Comparison of ENCODE assay signal across 9 mouse cellular contexts in genomic region chr10:92164991-92165390, GRCm38 (mm10).
DNase-seq lines count a peak whose midpoint lies in the region; ATAC-seq lines count a peak whose summit lies in the region.
"Had no signal": no experiment of that assay in that cellular context is flagged by ENCODE, and none has a peak within 500 bp of the region (broad histone marks: within the 10 kb centered on the region; RNA-seq: fewer than 3 reads in every experiment).

No protein-coding gene starts in this region.

- no peak for ATAC-seq in heart, embryonic 11.5 days (replicated peaks; ENCODE audit: insufficient number of reproducible peaks, low FRiP score, low TSS enrichment)
- ATAC-seq in hindbrain, embryonic 11.5 days (ENCODE audit: low FRiP score), result peak; percentile 53; the same call in 1 of the 2 replicates
- peak; percentile 88 for ATAC-seq in midbrain, embryonic 16.5 days
- ATAC-seq in inflammation-experienced regulatory T-cells, adult 6 months, result no peak
- no peak for ATAC-seq in intestine, embryonic 16.5 days

- H3K9me3 ChIP-seq in heart, embryonic 11.5 days (replicated peaks; ENCODE audit: control insufficient read depth, low read length), result no peaks in the 10 kb centered on the region
- no peaks in the 10 kb centered on the region for H3K9me3 ChIP-seq in hindbrain, embryonic 11.5 days (ENCODE audit: control insufficient read depth, low read length)
- H3K9me3 ChIP-seq in midbrain, embryonic 16.5 days (replicated peaks; ENCODE audit: control insufficient read depth, low read length, poor library complexity, severe bottlenecking), result no peaks in the 10 kb centered on the region
- H3K9me3 ChIP-seq in intestine, embryonic 16.5 days (ENCODE audit: control insufficient read depth, low read length), result no peaks in the 10 kb centered on the region

- DNase-seq in heart, adult 18-20 months, result no peak
- peak; percentile 45 for DNase-seq in embryo, embryonic 11 days
- peak; percentile 53 for DNase-seq in hindbrain, embryonic 11.5 days (ENCODE audit: low spot score)
- DNase-seq in adrenal gland, postnatal 4 days (ENCODE audit: low spot score in 2 of 2), result no peak

- peaks cover 8% of the 10 kb centered on the region; the same call in 1 of the 2 replicates for H3K27me3 ChIP-seq in heart, embryonic 11.5 days (ENCODE audit: control insufficient read depth, insufficient read depth, low read length)
- no peaks in the 10 kb centered on the region for H3K27me3 ChIP-seq in hindbrain, embryonic 11.5 days (ENCODE audit: control insufficient read depth, insufficient read depth, low read length)
- no peaks in the 10 kb centered on the region for H3K27me3 ChIP-seq in midbrain, embryonic 16.5 days (ENCODE audit: control insufficient read depth, insufficient read depth, low read depth, low read length)
- H3K27me3 ChIP-seq in intestine, embryonic 16.5 days (replicated peaks; ENCODE audit: control insufficient read depth, insufficient read depth, low read length), result no peaks in the 10 kb centered on the region

- H3K4me3 ChIP-seq in heart, embryonic 11.5 days (ENCODE audit: low read depth, low read length), result no peak overlapping the region
- peak overlapping the region; percentile 53 for H3K4me3 ChIP-seq in hindbrain, embryonic 11.5 days (ENCODE audit: low read depth, low read length)
- peak overlapping the region; percentile 66 for H3K4me3 ChIP-seq in midbrain, embryonic 16.5 days (ENCODE audit: low read depth, low read length)
- no peak overlapping the region for H3K4me3 ChIP-seq in intestine, embryonic 16.5 days (ENCODE audit: low read length)

- no peak overlapping the region for H3K27ac ChIP-seq in heart, embryonic 11.5 days (ENCODE audit: low read depth, low read length)
- peak overlapping the region; percentile 91 for H3K27ac ChIP-seq in hindbrain, embryonic 11.5 days (ENCODE audit: low read depth, low read length)
- H3K27ac ChIP-seq in midbrain, embryonic 16.5 days (ENCODE audit: low read length), result peak overlapping the region; percentile 97
- H3K27ac ChIP-seq in intestine, embryonic 16.5 days (ENCODE audit: low read length), result no peak overlapping the region
- H3K27ac ChIP-seq: liver, embryonic 14.5 days had no signal

- H3K4me1 ChIP-seq in heart, embryonic 11.5 days (ENCODE audit: control insufficient read depth, insufficient read depth, low read length), result no peaks in the 10 kb centered on the region
- H3K4me1 ChIP-seq in hindbrain, embryonic 11.5 days (replicated peaks; ENCODE audit: control insufficient read depth, insufficient read depth, low read length), result no peaks in the 10 kb centered on the region
- H3K4me1 ChIP-seq in midbrain, embryonic 16.5 days (ENCODE audit: control insufficient read depth, insufficient read depth, low read length), result peaks cover 3% of the 10 kb centered on the region; the same call in 1 of the 2 replicates
- 0 out of 2 replicates have a peak, but pooled peaks cover 3% of the 10 kb centered on the region for H3K4me1 ChIP-seq in intestine, embryonic 16.5 days (ENCODE audit: control insufficient read depth, insufficient read depth, low read length)

- no peak overlapping the region for H3K9ac ChIP-seq in heart, embryonic 11.5 days (ENCODE audit: low read depth, low read length)
- peak overlapping the region; percentile 67 for H3K9ac ChIP-seq in hindbrain, embryonic 11.5 days (ENCODE audit: low read depth, low read length)
- H3K9ac ChIP-seq in midbrain, embryonic 16.5 days (ENCODE audit: low read depth, low read length), result peak overlapping the region; percentile 96
- H3K9ac ChIP-seq in intestine, embryonic 16.5 days (ENCODE audit: low read depth, low read length), result no peak overlapping the region
- H3K9ac ChIP-seq: liver, embryonic 14.5 days had no signal

- H3K4me2 ChIP-seq in heart, embryonic 11.5 days, result peak overlapping the region; percentile 35
- peak overlapping the region; percentile 28; the same call in 1 of the 2 replicates for H3K4me2 ChIP-seq in hindbrain, embryonic 11.5 days (replicated peaks; ENCODE audit: low read depth, low read length)
- H3K4me2 ChIP-seq in midbrain, embryonic 16.5 days (ENCODE audit: low read length), result peak overlapping the region; percentile 57
- H3K4me2 ChIP-seq in intestine, embryonic 16.5 days (ENCODE audit: low read depth, low read length), result no peak overlapping the region

- 28% methylated on average over 5 of the region's 5 CpGs for WGBS in heart, embryonic 11.5 days (ENCODE audit: insufficient replicate concordance)
- WGBS in hindbrain, embryonic 11.5 days, result 14% methylated on average over 5 of the region's 5 CpGs
- WGBS in midbrain, embryonic 16.5 days, result 12% methylated on average over 5 of the region's 5 CpGs
- 31% methylated on average over 5 of the region's 5 CpGs for WGBS in intestine, embryonic 16.5 days

- no peaks in the 10 kb centered on the region for H3K36me3 ChIP-seq in heart, embryonic 11.5 days (ENCODE audit: control insufficient read depth, insufficient read depth, low read length)
- H3K36me3 ChIP-seq in hindbrain, embryonic 11.5 days (ENCODE audit: control insufficient read depth, insufficient read depth, low read length), result no peaks in the 10 kb centered on the region
- H3K36me3 ChIP-seq in midbrain, embryonic 16.5 days (ENCODE audit: control insufficient read depth, insufficient read depth, low read length), result no peaks in the 10 kb centered on the region
- no peaks in the 10 kb centered on the region for H3K36me3 ChIP-seq in intestine, embryonic 16.5 days (ENCODE audit: control insufficient read depth, insufficient read depth, low read length)

Comparison
In these comparisons a context has a peak if more than half of its experiments do, and no peak if none do; other contexts are left out.
1. ATAC-seq: peak in hindbrain, embryonic 11.5 days (single experiment) and midbrain, embryonic 16.5 days (single experiment); none in heart, embryonic 11.5 days (single experiment), inflammation-experienced regulatory T-cells, adult 6 months (single experiment) and intestine, embryonic 16.5 days (single experiment).
2. H3K27ac ChIP-seq: peak in hindbrain, embryonic 11.5 days (single experiment) and midbrain, embryonic 16.5 days (single experiment); none in heart, embryonic 11.5 days (single experiment) and intestine, embryonic 16.5 days (single experiment).
3. H3K4me3 ChIP-seq: peak in hindbrain, embryonic 11.5 days (single experiment) and midbrain, embryonic 16.5 days (single experiment); none in heart, embryonic 11.5 days (single experiment) and intestine, embryonic 16.5 days (single experiment).
4. H3K9ac ChIP-seq: peak in hindbrain, embryonic 11.5 days (single experiment) and midbrain, embryonic 16.5 days (single experiment); none in heart, embryonic 11.5 days (single experiment) and intestine, embryonic 16.5 days (single experiment).
5. DNase-seq: peak in embryo, embryonic 11 days (single experiment) and hindbrain, embryonic 11.5 days (single experiment); none in heart, adult 18-20 months (0 of 2) and adrenal gland, postnatal 4 days (0 of 2).